Mouse (Mus musculus): ENCODE measurements around the gene Spag9. TPM values are rescaled to one million over a fixed set of nuclear protein-coding genes. Genes with fewer than 3 reads are reported as not detected.
A peak's percentile ranks its signal among the peaks of the same experiment; 100 is the strongest.

Spag9 gene
- polyA plus RNA-seq, 1 experiment from 2014 or later, result 46.3 TPM

GRCm38 (mm10) chr11:94148931-94149491 is 153.1 kb downstream of the Spag9 start:
- peak overlapping the region; percentile 90 for H3K4me2 ChIP-seq
- under 1% methylated on average over 46 of the region's 46 CpGs for WGBS
- ATAC-seq (ENCODE audit: insufficient number of reproducible peaks, insufficient read depth, low FRiP score, low TSS enrichment, low read depth), result peak; percentile 43; the same call in 1 of the 2 replicates
- H3K27ac ChIP-seq, result no peak overlapping the region
- no peaks in the 10 kb centered on the region for H3K9me3 ChIP-seq
- H3K4me3 ChIP-seq, result peak overlapping the region; percentile 47
- H3K36me3 ChIP-seq, result no peaks in the 10 kb centered on the region
- peaks cover 21% of the 10 kb centered on the region for H3K4me1 ChIP-seq
- peaks cover 15% of the 10 kb centered on the region for H3K27me3 ChIP-seq
- peak overlapping the region; percentile 68 for H3K9ac ChIP-seq

DNA sequence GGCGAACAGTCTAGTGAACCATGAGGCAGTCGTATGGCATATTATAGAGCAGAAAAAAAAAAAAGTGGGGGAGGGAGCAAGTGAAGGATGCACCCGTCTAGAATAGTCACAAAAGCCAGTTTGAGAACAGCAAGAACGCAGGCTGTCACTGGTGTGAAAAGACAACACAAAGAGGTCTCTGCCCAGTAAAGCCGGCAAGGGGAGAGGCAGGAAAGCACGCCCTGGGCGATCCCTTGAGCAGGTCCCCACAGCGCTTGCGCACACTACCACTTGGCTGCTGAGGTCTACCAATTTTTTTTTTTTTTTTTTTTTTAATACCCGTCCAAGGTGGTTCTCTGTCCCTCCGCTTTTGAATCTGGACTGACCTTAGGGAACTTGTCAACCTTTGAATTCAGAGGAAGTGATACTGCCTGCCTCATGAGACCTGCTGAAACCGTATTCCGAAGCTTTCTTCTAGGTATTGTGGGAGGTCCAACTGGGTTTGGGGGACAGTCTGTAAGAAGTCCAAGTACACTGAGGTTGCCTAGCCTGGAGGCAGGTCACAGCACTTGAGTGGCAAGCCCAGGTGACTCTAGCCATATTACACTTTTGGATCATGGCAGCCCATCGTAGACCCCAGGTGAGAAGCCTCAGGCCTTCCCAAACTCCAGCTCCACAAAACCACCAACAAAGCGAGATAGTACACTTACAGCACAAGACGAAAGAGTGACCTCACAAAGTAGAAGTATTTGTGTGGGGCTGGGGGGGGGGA is 153.8 kb downstream of the Spag9 start:
- H3K4me2 ChIP-seq, result peak overlapping the region; percentile 90
- WGBS, result 18% methylated on average over 16 of the region's 16 CpGs
- peaks cover 15% of the 10 kb centered on the region for H3K27me3 ChIP-seq
- peaks cover 21% of the 10 kb centered on the region for H3K4me1 ChIP-seq
- H3K9ac ChIP-seq, result peak overlapping the region; percentile 68
- peak overlapping the region; percentile 47 for H3K4me3 ChIP-seq
- H3K27ac ChIP-seq, result no peak overlapping the region
- no peak for ATAC-seq (ENCODE audit: insufficient number of reproducible peaks, insufficient read depth, low FRiP score, low TSS enrichment, low read depth)
- no peaks in the 10 kb centered on the region for H3K9me3 ChIP-seq
- H3K36me3 ChIP-seq, result no peaks in the 10 kb centered on the region

GRCm38 (mm10) chr11:94150519-94151470 is 154.9 kb downstream of the Spag9 start:
- WGBS, result 29% methylated on average over 25 of the region's 25 CpGs

DNA sequence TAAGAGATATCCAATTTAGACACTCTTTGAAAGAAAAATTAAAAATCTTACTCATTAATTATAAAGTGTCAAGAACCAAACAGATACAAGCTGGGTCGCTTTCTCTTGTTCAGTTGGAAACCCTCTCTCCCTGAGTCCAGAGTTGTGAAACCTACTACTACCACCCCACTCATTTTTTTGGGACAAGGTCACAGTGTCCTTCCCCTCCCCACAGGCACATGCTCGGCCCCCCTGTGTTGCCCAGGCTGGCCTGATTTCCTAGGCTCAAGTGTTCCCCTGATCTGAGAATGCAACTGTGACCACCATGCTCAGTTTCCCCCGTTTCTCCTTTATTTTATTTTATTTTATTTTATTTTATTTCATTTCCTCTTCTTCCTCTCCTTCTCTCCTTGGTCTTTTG is 158.3 kb downstream of the Spag9 start:
- H3K4me2 ChIP-seq, result no peak overlapping the region
- no peak overlapping the region for H3K9ac ChIP-seq
- no peak overlapping the region for H3K27ac ChIP-seq
- H3K4me1 ChIP-seq, result peaks cover 18% of the 10 kb centered on the region
- ATAC-seq (ENCODE audit: insufficient number of reproducible peaks, insufficient read depth, low FRiP score, low TSS enrichment, low read depth), result no peak
- H3K9me3 ChIP-seq, result no peaks in the 10 kb centered on the region
- no peak overlapping the region for H3K4me3 ChIP-seq
- H3K27me3 ChIP-seq, result peaks cover 11% of the 10 kb centered on the region
- no peaks in the 10 kb centered on the region for H3K36me3 ChIP-seq
- WGBS, result 79% methylated on average over 3 of the region's 3 CpGs

More at GRCm38 (mm10) chr11:94150519-94151470, 154.9 kb downstream of the Spag9 start:
- H3K4me1 ChIP-seq, result peaks cover 14% of the 10 kb centered on the region
- H3K36me3 ChIP-seq, result no peaks in the 10 kb centered on the region
- no peak overlapping the region for H3K27ac ChIP-seq
- no peak overlapping the region for H3K4me3 ChIP-seq
- H3K9me3 ChIP-seq, result no peaks in the 10 kb centered on the region
- no peak overlapping the region for H3K9ac ChIP-seq
- ATAC-seq (ENCODE audit: insufficient number of reproducible peaks, insufficient read depth, low FRiP score, low TSS enrichment, low read depth), result 0 out of 2 replicates have a peak, but pooled peaks have one; percentile 13
- H3K4me2 ChIP-seq, result no peak overlapping the region
- H3K27me3 ChIP-seq, result peaks cover 15% of the 10 kb centered on the region

GRCm38 (mm10) chr11:94158521-94158920 is 162.6 kb downstream of the Spag9 start:
- H3K27ac ChIP-seq, result no peak overlapping the region
- H3K36me3 ChIP-seq, result no peaks in the 10 kb centered on the region
- peak overlapping the region; percentile 11; the same call in 1 of the 2 replicates for H3K9ac ChIP-seq
- no peak overlapping the region for H3K4me3 ChIP-seq
- 25% methylated on average over 14 of the region's 14 CpGs for WGBS
- ATAC-seq (ENCODE audit: insufficient number of reproducible peaks, insufficient read depth, low FRiP score, low TSS enrichment, low read depth), result no peak
- peaks cover 33% of the 10 kb centered on the region for H3K4me1 ChIP-seq
- no peak overlapping the region for H3K4me2 ChIP-seq
- no peaks in the 10 kb centered on the region for H3K27me3 ChIP-seq
- no peaks in the 10 kb centered on the region for H3K9me3 ChIP-seq

DNA sequence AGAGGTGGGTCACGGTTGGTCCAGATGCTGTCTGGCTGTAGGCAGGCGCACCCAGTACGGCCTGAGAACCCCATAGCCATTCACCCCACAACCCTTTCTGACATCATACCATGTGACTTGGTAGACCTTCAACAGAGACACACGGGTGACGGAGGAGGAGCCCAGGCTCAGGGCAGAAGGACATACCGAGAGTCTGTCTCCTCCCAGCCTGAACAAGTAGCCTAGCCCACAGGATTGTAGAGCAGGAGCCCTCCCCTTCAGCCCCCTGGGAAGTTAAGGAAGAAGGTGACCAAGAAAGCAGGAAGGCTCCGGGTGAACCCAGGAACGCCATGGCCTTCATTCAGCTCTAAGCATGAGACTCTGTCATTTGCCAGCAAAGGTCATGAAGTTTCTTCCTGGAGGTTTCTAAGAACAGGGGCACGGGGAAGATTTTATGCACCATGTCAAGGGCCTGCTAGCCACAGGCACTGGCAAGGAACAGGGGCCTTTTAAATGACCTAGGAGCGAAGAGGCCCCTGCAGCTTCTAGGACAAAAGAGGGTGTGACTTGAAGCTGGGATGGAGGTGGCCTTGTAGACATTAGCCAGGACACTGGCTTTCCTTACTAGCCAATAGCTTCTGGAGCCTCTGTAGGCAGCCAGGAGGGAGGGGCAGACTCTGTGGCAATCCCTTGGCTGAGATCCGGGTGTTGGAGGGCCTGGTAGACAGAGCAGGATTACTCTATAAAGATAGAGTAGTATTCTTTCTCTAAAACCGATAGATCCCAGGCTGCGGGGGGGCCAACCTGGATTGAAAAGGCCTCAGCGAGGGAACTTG is 163.4 kb downstream of the Spag9 start:
- Histone ChIP-seq H3K27me3 (no peaks in the 10 kb centered on the region), H3K4me1 (peaks cover 33% of the 10 kb centered on the region), H3K4me2 (no peak overlapping the region), H3K27ac (peak overlapping the region; percentile 84), H3K9me3 (no peaks in the 10 kb centered on the region), H3K36me3 (no peaks in the 10 kb centered on the region), H3K9ac (peak overlapping the region; percentile 11; the same call in 1 of the 2 replicates), H3K4me3 (no peak overlapping the region)
- ATAC-seq (ENCODE audit: insufficient number of reproducible peaks, insufficient read depth, low FRiP score, low TSS enrichment, low read depth), result no peak
- WGBS, result 51% methylated on average over 14 of the region's 14 CpGs

- H3K9ac ChIP-seq, result peak overlapping the region; percentile 58
- H3K27ac ChIP-seq, result peak overlapping the region; percentile 84
- H3K27me3 ChIP-seq, result no peaks in the 10 kb centered on the region
- peaks cover 33% of the 10 kb centered on the region for H3K4me1 ChIP-seq
- peak overlapping the region; percentile 26; the same call in 1 of the 2 replicates for H3K4me3 ChIP-seq
- no peak for ATAC-seq (ENCODE audit: insufficient number of reproducible peaks, insufficient read depth, low FRiP score, low TSS enrichment, low read depth)
- no peaks in the 10 kb centered on the region for H3K36me3 ChIP-seq
- peak overlapping the region; percentile 58 for H3K4me2 ChIP-seq
- no peaks in the 10 kb centered on the region for H3K9me3 ChIP-seq
- WGBS, result 36% methylated on average over 7 of the region's 7 CpGs
Observed at GRCm38 (mm10) chr11:94159911-94160415, 164.1 kb downstream of the Spag9 start.

DNA sequence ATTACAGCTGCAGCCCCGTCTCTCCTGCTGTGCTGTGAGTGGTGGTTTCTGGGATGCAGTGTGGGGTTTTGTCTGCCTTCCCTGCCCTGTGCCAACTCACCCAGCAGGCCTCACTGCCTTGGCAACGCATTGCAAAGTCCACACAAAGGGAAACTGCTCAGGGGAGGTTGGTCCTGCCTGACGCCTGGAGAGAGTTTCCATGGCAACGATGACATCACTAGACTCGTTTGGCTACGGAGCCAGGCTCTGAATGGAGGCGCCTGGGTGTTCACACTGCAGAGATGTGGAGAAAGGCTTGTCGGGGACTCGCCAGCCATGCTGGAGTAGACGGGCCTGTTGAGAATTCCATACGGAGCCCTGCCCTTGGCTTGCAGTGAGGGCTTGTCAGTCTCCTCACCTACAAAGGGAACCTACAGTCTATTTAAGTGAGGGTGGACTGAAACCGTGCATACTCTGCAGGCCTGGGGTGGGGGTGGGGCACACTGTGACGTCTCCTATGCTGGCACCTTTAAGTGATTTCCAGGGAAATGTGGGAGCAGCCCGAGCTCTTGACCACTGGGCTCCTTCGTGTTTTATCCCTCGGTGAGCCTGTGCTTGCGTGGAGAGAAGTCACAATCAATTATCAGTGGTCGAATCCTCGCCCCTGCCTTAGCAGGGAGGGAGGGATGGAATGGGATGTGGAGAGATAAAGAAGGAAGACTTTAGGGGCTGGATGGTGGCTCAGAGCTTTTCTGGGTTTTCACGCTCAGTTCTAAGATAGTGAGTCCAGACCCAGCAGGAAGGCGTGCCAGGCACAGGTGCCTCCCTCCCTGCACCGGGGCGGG is 164.8 kb downstream of the Spag9 start:
- Histone ChIP-seq H3K4me2 (peak overlapping the region; percentile 58), H3K36me3 (no peaks in the 10 kb centered on the region), H3K9me3 (no peaks in the 10 kb centered on the region), H3K4me3 (peak overlapping the region; percentile 26), H3K27ac (peak overlapping the region; percentile 84), H3K27me3 (no peaks in the 10 kb centered on the region), H3K4me1 (peaks cover 33% of the 10 kb centered on the region), H3K9ac (peak overlapping the region; percentile 58)
- peak; percentile 93 for ATAC-seq (ENCODE audit: insufficient number of reproducible peaks, insufficient read depth, low FRiP score, low TSS enrichment, low read depth)
- WGBS, result 9% methylated on average over 23 of the region's 23 CpGs

DNA sequence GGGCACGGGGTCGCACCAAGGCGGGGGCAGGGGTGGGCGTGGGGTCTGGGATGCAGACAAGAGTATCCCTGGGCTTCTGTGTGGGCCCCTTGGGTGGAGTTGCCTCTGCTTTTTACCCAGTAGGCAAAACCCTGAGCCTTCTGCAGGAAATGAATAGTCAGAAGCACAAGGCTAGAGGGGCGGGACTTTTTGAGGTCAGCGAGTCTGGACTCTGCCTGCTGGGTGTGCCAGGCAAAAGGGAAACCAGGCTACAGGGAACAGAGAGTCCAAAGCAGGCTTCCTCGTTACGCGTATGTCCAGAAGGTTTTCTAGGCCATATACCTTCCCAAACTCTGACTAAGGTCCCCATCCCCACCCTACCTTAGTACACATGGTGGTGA is 165.4 kb downstream of the Spag9 start:
- Histone ChIP-seq H3K4me2 (peak overlapping the region; percentile 58), H3K27ac (peak overlapping the region; percentile 84), H3K36me3 (no peaks in the 10 kb centered on the region), H3K4me1 (peaks cover 33% of the 10 kb centered on the region), H3K9ac (peak overlapping the region; percentile 58; the same call in 1 of the 2 replicates), H3K27me3 (no peaks in the 10 kb centered on the region), H3K9me3 (no peaks in the 10 kb centered on the region), H3K4me3 (0 out of 2 replicates have a peak overlapping the region, but pooled peaks have one; percentile 26)
- 32% methylated on average over 9 of the region's 9 CpGs for WGBS
- ATAC-seq (ENCODE audit: insufficient number of reproducible peaks, insufficient read depth, low FRiP score, low TSS enrichment, low read depth), result no peak
